Mouse (Mus musculus) megakaryocyte, embryonic 14.5 days (primary cell): ENCODE results near the gene Tbl2.

Experiments used
- FLI1 ChIP-seq: IDR thresholded peaks from 2 replicates; pipeline ENCODE4 v1.6.1; 2012; ENCODE audit warnings: low read length, inconsistent platforms, mixed read lengths
- GATA1 ChIP-seq: IDR thresholded peaks from 3 replicates; pipeline ENCODE4 v1.6.1; 2012; ENCODE audit warnings: mixed read lengths, low read length, inconsistent platforms, borderline replicate concordance

DNA sequence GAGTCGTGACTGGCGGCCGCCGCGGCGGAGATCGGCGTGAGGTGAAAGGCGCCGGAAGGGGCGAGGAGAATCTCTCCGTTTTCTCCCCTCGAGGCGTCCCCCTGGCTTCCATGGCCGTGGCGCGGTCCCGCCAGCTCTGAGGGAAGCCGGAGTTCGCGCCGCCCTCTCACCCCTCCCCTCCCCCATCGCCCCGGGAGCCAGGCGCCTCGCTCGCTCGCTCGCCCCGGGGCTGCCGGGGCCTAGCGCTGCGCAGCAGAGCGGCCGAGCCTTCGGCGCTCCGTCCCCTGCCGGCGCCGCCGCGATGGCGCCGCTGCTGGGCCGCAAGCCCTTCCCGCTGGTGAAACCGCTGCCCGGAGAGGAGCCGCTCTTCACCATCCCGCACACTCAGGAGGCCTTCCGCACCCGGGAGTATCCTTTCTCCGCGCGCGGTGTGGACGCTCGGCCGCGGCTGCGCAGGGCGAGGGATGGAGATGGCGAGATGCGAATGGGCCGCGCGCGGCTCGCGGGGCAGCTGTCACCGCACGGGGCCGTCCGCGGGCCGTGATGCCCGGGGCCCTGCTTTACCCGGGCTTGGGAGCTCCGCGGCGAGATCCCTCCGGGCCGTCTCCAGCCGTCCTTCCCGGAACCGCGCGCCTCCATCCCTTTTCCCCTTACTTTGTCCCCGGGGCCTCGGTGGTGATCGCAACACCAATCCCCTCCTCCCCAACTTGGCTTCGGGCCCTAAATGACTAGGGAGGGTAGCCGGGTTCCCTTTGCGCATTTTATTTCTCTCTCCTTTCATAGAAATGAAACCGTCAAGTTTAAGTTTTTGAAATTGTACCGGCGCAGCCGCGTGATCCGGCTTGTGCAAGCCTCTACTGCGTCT is 38.1 kb downstream of the Tbl2 start:
- no peak for TF ChIP-seq GATA1
- TF ChIP-seq FLI1: peak; percentile 19; the same call in 1 of the 2 replicates
